Mouse (Mus musculus) kidney, adult 2 months (tissue): ENCODE measurements at regions not wholly inside any gene's neighbourhood (a gene's known extent, or its start where the extent isn't known, plus 50 kb on each side); places are given as distances from the start of the nearest gene placed in this dataset.

Source experiments
- CTCF ChIP-seq: fragments of 200-500 bp; conservative IDR thresholded peaks from 2 replicates; pipeline ENCODE4 v1.5.1; 2011; ENCODE audit warnings: low read depth, mild to moderate bottlenecking, control low read depth, low read length, moderate library complexity, mixed read lengths; ENCODE audit not compliant: insufficient read depth, insufficient read length
- POLR2A ChIP-seq: fragments of 200-500 bp; IDR thresholded peaks from one replicate; pipeline ENCODE4 v1.6.1; 2011; ENCODE audit warnings: low read depth, low read length, control low read depth

GRCm38 (mm10) chr4:152941159-152941558 is 463.5 kb upstream of the Kcnab2 start:
- TF ChIP-seq CTCF (no peak), POLR2A (no peak)
